Mouse (Mus musculus) limb, embryonic 14.5 days (tissue): Measurements from ENCODE around the gene Zbtb4. TPM values are rescaled to one million over a fixed set of nuclear protein-coding genes. Genes with fewer than 3 reads are reported as not detected.

ENCODE experiments used
- ATAC-seq: fragments of 200-750 bp; cut with Nextera tagmentation; 2 replicates; pipeline ENCODE4 v1.8.0; 2017; ENCODE audit warnings: low read depth, moderate number of reproducible peaks, moderate TSS enrichment; ENCODE audit not compliant: low FRiP score
- DNase-seq: peaks from one replicate; pipeline ENCODE4 v3.0.0-alpha.2; 2015; ENCODE audit warnings: low spot score
- H3K27ac ChIP-seq: fragments of 300-500 bp; sonication (generic); replicated peaks from 2 replicates; pipeline ENCODE4 v1.5.1; 2014; ENCODE audit warnings: low read depth, mild to moderate bottlenecking, low read length, moderate library complexity, mixed read lengths
- H3K27me3 ChIP-seq: fragments of 300-500 bp; sonication (generic); 2 replicates; pipeline ENCODE4 v1.6.1; 2014; ENCODE audit warnings: low read length, mixed read lengths; ENCODE audit not compliant: control insufficient read depth, insufficient read depth
- H3K36me3 ChIP-seq: fragments of 300-500 bp; sonication (generic); 2 replicates; pipeline ENCODE4 v1.6.1; 2014; ENCODE audit warnings: mild to moderate bottlenecking, low read length, moderate library complexity, mixed read lengths; ENCODE audit not compliant: control insufficient read depth, insufficient read depth
- H3K4me1 ChIP-seq: fragments of 300-500 bp; sonication (generic); 2 replicates; pipeline ENCODE4 v1.6.1; 2014; ENCODE audit warnings: antibody characterized with exemption, low read length, mixed read lengths; ENCODE audit not compliant: control insufficient read depth, insufficient read depth
- H3K4me2 ChIP-seq: fragments of 300-500 bp; sonication (generic); replicated peaks from 2 replicates; pipeline ENCODE4 v1.6.1; 2014; ENCODE audit warnings: low read depth, mild to moderate bottlenecking, low read length, moderate library complexity; ENCODE audit not compliant: severe bottlenecking
- H3K4me3 ChIP-seq: fragments of 300-500 bp; sonication (generic); replicated peaks from 2 replicates; pipeline ENCODE4 v1.5.1; 2014; ENCODE audit warnings: low read length
- H3K9ac ChIP-seq: fragments of 300-500 bp; sonication (generic); 2 replicates; pipeline ENCODE4 v1.6.1; 2014; ENCODE audit warnings: mild to moderate bottlenecking, low read depth, low read length, moderate library complexity; ENCODE audit not compliant: severe bottlenecking
- H3K9me3 ChIP-seq: fragments of 300-500 bp; sonication (generic); 2 replicates; pipeline ENCODE4 v1.6.1; 2016; ENCODE audit warnings: low read length; ENCODE audit not compliant: control insufficient read depth
- POLR2A ChIP-seq: fragments of 200-500 bp; IDR thresholded peaks from 2 replicates; pipeline ENCODE4 v1.8.0; 2012; ENCODE audit warnings: inconsistent platforms, mild to moderate bottlenecking, moderate library complexity, borderline replicate concordance; ENCODE audit not compliant: insufficient read depth, insufficient read length; ENCODE audit errors: extremely low read depth
- WGBS: fragments of 180-500 bp; shearing (Covaris S2); extraction: QIAGEN DNeasy Blood & Tissue Kit; methylation state at CpG from one replicate; pipeline ENCODE4 v1.1.7; 2014; 5-methylcytosine and 5-hydroxymethylcytosine counted together
- polyA plus RNA-seq, 2 experiments: library from polyadenylated mRNA; depleted of rRNA in 1 of 2; stranded (reverse) in 1 of 2; unstranded in 1 of 2; fragments of >200 nt; fragmentation: Nextera tagmentation in 1 of 2; extraction: Ambion mirVana in 1 of 2; gene quantifications; 2 replicates each; pipeline versions ENCODE4 v1.2.1 to v1.2.3; 2012 to 2014

Zbtb4 gene
- polyA plus RNA-seq, 2 experiments = 4.1 to 12.8 TPM

DNA sequence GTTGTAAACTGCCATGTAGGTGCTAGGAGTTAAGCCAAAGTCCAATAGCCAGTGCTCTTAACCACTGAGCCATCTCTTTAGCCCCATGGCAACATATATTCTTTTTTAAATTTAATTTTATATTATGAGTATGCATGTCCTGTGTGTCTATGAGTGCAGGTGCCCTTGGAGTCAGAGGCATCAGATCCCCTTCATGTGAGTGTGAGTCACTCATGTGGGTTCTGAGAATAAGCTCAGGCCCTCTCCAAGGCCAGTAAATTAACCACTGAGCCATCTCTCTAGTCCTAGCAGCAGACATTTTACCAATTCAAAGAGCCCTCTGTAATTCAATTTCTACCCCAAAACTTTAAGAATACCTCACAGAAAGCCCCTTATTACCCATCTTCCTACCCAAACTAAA lies 13.0 kb upstream of the Zbtb4 start:
- Histone ChIP-seq H3K27ac (no peak overlapping the region), H3K4me3 (no peak overlapping the region), H3K27me3 (no peaks in the 10 kb centered on the region), H3K9ac (no peak overlapping the region), H3K9me3 (no peaks in the 10 kb centered on the region), H3K4me1 (peaks cover 22% of the 10 kb centered on the region), H3K4me2 (no peak overlapping the region), H3K36me3 (peaks cover 1% of the 10 kb centered on the region; the same call in 1 of the 2 replicates)
- ATAC-seq = no peak
- no peak for DNase-seq
- no peak for TF ChIP-seq POLR2A

DNA sequence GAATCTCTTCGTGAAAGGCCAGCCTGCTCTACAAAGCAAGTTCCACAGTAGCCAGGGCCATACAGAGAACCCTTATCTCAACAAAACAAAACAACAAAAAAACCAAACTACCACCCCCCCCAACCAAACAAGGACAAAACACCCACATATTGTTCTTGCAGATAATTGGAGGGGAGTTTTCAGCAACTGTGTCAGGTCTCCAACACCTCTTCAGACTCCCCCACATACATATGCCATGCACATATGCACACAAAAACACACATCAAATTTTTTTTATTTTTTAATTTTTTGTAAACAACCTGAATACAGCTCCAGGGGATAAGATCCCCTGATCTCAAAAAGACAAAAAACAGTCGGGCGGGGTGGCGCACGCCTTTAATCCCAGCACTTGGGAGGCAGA lies 11.5 kb upstream of the Zbtb4 start:
- no peak for DNase-seq
- no peak overlapping the region for H3K4me2 ChIP-seq
- peaks cover 22% of the 10 kb centered on the region for H3K4me1 ChIP-seq
- H3K9ac ChIP-seq = no peak overlapping the region
- H3K27ac ChIP-seq = no peak overlapping the region
- no peaks in the 10 kb centered on the region for H3K9me3 ChIP-seq
- no peak overlapping the region for H3K4me3 ChIP-seq
- TF ChIP-seq POLR2A = no peak
- WGBS = 92% methylated on average over 5 of the region's 5 CpGs
- no peak for ATAC-seq
- no peaks in the 10 kb centered on the region for H3K27me3 ChIP-seq
- H3K36me3 ChIP-seq = no peaks in the 10 kb centered on the region

DNA sequence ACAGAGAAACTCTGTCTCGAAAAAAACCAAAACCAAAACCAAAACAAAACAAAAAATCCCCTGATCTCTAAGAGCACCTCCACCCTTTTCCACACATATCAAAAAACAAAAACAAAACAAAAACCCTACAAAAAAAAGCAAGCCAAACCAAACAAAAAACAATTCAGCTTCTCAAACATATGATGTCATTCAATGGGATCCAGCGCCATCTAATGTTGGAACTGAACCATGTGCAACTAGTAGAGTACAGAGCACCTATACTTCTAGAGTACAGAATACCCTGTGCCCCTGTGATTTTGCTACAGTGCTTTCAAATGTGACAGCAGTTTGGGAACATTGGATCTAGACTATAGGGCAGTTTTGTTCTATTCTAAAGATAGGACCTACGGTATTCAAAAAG lies 11.0 kb upstream of the Zbtb4 start:
- Histone ChIP-seq H3K9me3 (no peaks in the 10 kb centered on the region), H3K4me2 (0 out of 2 replicates have a peak overlapping the region, but pooled peaks have one; percentile 37), H3K27me3 (no peaks in the 10 kb centered on the region), H3K4me1 (peaks cover 24% of the 10 kb centered on the region), H3K27ac (no peak overlapping the region), H3K36me3 (no peaks in the 10 kb centered on the region), H3K9ac (no peak overlapping the region), H3K4me3 (no peak overlapping the region)
- peak; percentile 75 for DNase-seq
- no peak for ATAC-seq
- WGBS = 61% methylated on average over 3 of the region's 3 CpGs
- TF ChIP-seq POLR2A = no peak

DNA sequence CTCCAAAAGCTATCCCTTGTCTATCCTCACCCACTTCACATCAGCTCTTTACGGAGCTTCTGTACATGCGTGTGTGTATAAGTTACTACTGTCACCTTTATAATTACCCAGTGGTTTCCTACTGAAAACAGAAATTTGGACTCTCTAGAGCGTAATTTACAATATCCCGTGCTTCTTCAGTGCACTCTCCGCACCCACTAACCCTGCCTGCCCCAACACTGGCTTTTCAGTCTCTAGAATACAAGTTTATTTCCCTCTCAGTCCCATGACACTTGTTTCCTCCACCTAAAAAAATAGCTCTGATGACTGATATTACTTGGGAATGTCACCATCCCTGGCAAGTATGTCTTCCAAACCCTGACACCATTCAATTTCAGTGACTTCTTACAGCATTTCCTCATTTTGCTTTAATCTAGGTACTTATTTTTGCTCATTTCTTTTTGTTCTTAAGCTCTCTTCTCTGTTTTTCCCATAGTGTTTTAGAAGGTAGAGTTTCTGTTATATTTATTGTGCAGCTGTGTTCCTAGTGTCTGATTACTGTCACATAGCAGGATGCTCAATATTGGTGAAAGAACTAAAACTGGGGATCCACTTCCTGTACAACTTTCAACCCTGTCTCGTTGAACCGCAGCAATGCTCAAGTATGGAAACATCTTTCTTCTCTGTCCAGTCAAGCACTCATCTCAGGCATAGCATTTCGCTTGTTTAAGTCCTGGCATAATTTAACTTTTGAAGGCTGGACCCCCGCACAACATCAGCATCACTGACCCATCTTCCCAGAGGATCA lies 8.2 kb upstream of the Zbtb4 start:
- Histone ChIP-seq H3K27me3 (no peaks in the 10 kb centered on the region), H3K4me3 (peak overlapping the region; percentile 56), H3K4me1 (peaks cover 34% of the 10 kb centered on the region), H3K27ac (peak overlapping the region; percentile 95; the same call in 1 of the 2 replicates), H3K4me2 (peak overlapping the region; percentile 73), H3K9me3 (no peaks in the 10 kb centered on the region), H3K9ac (peak overlapping the region; percentile 65), H3K36me3 (no peaks in the 10 kb centered on the region)
- no peak for TF ChIP-seq POLR2A
- DNase-seq (no peak), ATAC-seq (no peak)
- WGBS = 38% methylated on average over 9 of the region's 9 CpGs

DNA sequence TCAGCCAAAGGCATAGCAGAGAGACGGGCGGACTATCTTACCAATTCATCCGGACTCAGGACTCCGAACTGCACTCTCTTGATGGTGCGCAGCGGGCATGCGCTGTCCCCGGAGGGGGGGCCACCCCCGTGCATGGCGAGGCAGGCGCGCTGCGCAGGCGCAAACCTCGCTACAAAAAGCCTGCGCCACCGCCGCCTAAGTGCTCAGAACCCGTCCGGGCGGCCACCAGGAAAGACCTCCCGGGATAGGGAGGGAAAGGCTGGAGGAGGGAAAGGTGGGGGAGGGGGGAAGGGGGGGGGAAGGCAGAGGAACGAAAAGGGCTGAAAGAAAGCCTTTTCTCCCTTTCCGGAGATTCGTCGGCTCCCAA lies 7.6 kb upstream of the Zbtb4 start:
- Histone ChIP-seq H3K9ac (peak overlapping the region; percentile 65), H3K4me1 (peaks cover 34% of the 10 kb centered on the region), H3K36me3 (no peaks in the 10 kb centered on the region), H3K27ac (peak overlapping the region; percentile 95), H3K27me3 (no peaks in the 10 kb centered on the region), H3K4me2 (peak overlapping the region; percentile 73), H3K4me3 (peak overlapping the region; percentile 56), H3K9me3 (no peaks in the 10 kb centered on the region)
- peak; percentile 94 for DNase-seq
- peak; percentile 85 for ATAC-seq
- no peak for TF ChIP-seq POLR2A
- 1% methylated on average over 26 of the region's 26 CpGs for WGBS
